Mouse (Mus musculus) G1E (cell line): ENCODE measurements around the gene Zfpm1. TPM values are rescaled to one million over a fixed set of nuclear protein-coding genes. Genes with fewer than 3 reads are reported as not detected.

Source experiments
- ATAC-seq: 2 replicates; pipeline ENCODE4 v1.8.0; 2016; ENCODE audit warnings: mild to moderate bottlenecking; ENCODE audit not compliant: insufficient number of reproducible peaks, poor library complexity, low FRiP score, severe bottlenecking; ENCODE audit errors: extremely low read depth
- DNase-seq: peaks from one replicate; pipeline ENCODE4 v3.0.0; 2012; ENCODE audit warnings: low spot score
- H3K27me3 ChIP-seq: 2 replicates; pipeline ENCODE4 v1.6.1; 2012; ENCODE audit warnings: mild to moderate bottlenecking, low read length, inconsistent platforms; ENCODE audit not compliant: insufficient read depth
- H3K36me3 ChIP-seq: replicated peaks from 2 replicates; pipeline ENCODE3; 2012; ENCODE audit warnings: mild to moderate bottlenecking, inconsistent platforms
- H3K4me1 ChIP-seq: 2 replicates; pipeline ENCODE4 v1.6.1; 2012; ENCODE audit warnings: low read depth, low read length, inconsistent platforms, mixed read lengths; ENCODE audit not compliant: insufficient read depth
- H3K4me3 ChIP-seq: 2 replicates; pipeline ENCODE4 v1.5.1; 2012; ENCODE audit warnings: low read depth, mild to moderate bottlenecking, inconsistent platforms, low read length, moderate library complexity, mixed read lengths
- H3K9me3 ChIP-seq: replicated peaks from 2 replicates; pipeline ENCODE4 v1.6.1; 2012; ENCODE audit warnings: inconsistent platforms
- CTCF ChIP-seq: IDR thresholded peaks from 2 replicates; pipeline ENCODE4 v1.5.1; 2012; ENCODE audit warnings: low read depth, low read length, inconsistent platforms, mixed read lengths
- GATA1 ChIP-seq: IDR thresholded peaks from 2 replicates; pipeline ENCODE4 v1.6.1; 2012; ENCODE audit warnings: borderline replicate concordance, low read length, inconsistent platforms, mixed read lengths
- GATA2 ChIP-seq: IDR thresholded peaks from 2 replicates; pipeline ENCODE4 v1.6.1; 2012; ENCODE audit warnings: low read depth, low read length, inconsistent platforms, borderline replicate concordance
- POLR2AphosphoS5 ChIP-seq: IDR thresholded peaks from 2 replicates; pipeline ENCODE4 v1.6.1; 2012; ENCODE audit warnings: low read depth, low read length, inconsistent platforms; ENCODE audit not compliant: insufficient replicate concordance
- TAL1 ChIP-seq: conservative IDR thresholded peaks from 2 replicates; pipeline ENCODE4 v1.6.1; 2012; ENCODE audit warnings: low read depth, low read length, inconsistent platforms, mixed read lengths
- polyA plus RNA-seq: library from polyadenylated mRNA; stranded (reverse); fragments of >175 nt; gene quantifications from 2 replicates; pipeline ENCODE4 v1.2.3, GENCODE M21; 2012
- total RNA-seq, 2 experiments: library from RNA; stranded (forward) in 1 of 2; stranded (reverse) in 1 of 2; fragments of 200-1000 nt in 1 of 2; fragments of >200 nt in 1 of 2; fragmentation: Nextera tagmentation in 1 of 2; gene quantifications; 2 replicates each; pipeline ENCODE4 v1.2.3; 2014 to 2017

Gene Zfpm1
- total and polyA plus RNA-seq, 3 experiments = 54.4 to 1,150 (median 292) TPM

GRCm38 (mm10) chr8:122330446-122331133 lies 48.6 kb downstream of the Zfpm1 start:
- Histone ChIP-seq H3K27me3 (peaks cover 12% of the 10 kb centered on the region; the same call in 1 of the 2 replicates), H3K4me3 (peak overlapping the region; percentile 17; the same call in 1 of the 2 replicates), H3K4me1 (peaks cover 81% of the 10 kb centered on the region), H3K36me3 (peaks cover 98% of the 10 kb centered on the region), H3K9me3 (peaks cover 22% of the 10 kb centered on the region)
- DNase-seq (no peak), ATAC-seq (no peak)
- no peak for TF ChIP-seq CTCF
- TF ChIP-seq GATA1 = no peak
- TF ChIP-seq GATA2 = no peak
- no peak for TF ChIP-seq TAL1
- TF ChIP-seq POLR2AphosphoS5 = no peak

GRCm38 (mm10) chr8:122331134-122331523 lies 49.2 kb downstream of the Zfpm1 start:
- ATAC-seq = no peak
- Histone ChIP-seq H3K4me3 (no peak overlapping the region), H3K9me3 (peaks cover 27% of the 10 kb centered on the region), H3K4me1 (peaks cover 75% of the 10 kb centered on the region), H3K36me3 (peaks cover 98% of the 10 kb centered on the region), H3K27me3 (peaks cover 14% of the 10 kb centered on the region; the same call in 1 of the 2 replicates)
- no peak for DNase-seq
- TF ChIP-seq POLR2AphosphoS5 = no peak
- no peak for TF ChIP-seq GATA2
- TF ChIP-seq CTCF = no peak
- no peak for TF ChIP-seq GATA1
- no peak for TF ChIP-seq TAL1

GRCm38 (mm10) chr8:122332753-122333506 lies 51.0 kb downstream of the Zfpm1 start:
- Histone ChIP-seq H3K27me3 (peaks cover 18% of the 10 kb centered on the region; the same call in 1 of the 2 replicates), H3K4me1 (peaks cover 74% of the 10 kb centered on the region), H3K9me3 (peaks cover 36% of the 10 kb centered on the region), H3K36me3 (peaks cover 98% of the 10 kb centered on the region), H3K4me3 (no peak overlapping the region)
- ATAC-seq (no peak; the same call in 1 of the 2 replicates), DNase-seq (no peak)
- TF ChIP-seq GATA1 (no peak), POLR2AphosphoS5 (no peak; the same call in 1 of the 2 replicates), CTCF (peak; percentile 96)

- peaks cover 36% of the 10 kb centered on the region for H3K9me3 ChIP-seq
- H3K4me1 ChIP-seq = peaks cover 74% of the 10 kb centered on the region
- H3K36me3 ChIP-seq = peaks cover 98% of the 10 kb centered on the region
- TF ChIP-seq CTCF (no peak), POLR2AphosphoS5 (no peak; the same call in 1 of the 2 replicates), GATA2 (no peak), GATA1 (no peak), TAL1 (no peak)
- no peak overlapping the region for H3K4me3 ChIP-seq
- DNase-seq = no peak
- peaks cover 18% of the 10 kb centered on the region; the same call in 1 of the 2 replicates for H3K27me3 ChIP-seq
- no peak for ATAC-seq
Observed at GRCm38 (mm10) chr8:122333531-122333930, 51.6 kb downstream of the Zfpm1 start.

- Histone ChIP-seq H3K27me3 (peaks cover 8% of the 10 kb centered on the region; the same call in 1 of the 2 replicates), H3K4me3 (peak overlapping the region; percentile 28; the same call in 1 of the 2 replicates), H3K9me3 (peaks cover 36% of the 10 kb centered on the region), H3K36me3 (peaks cover 98% of the 10 kb centered on the region), H3K4me1 (peaks cover 73% of the 10 kb centered on the region)
- no peak for DNase-seq
- ATAC-seq = no peak
- TF ChIP-seq GATA1 (no peak), GATA2 (no peak), POLR2AphosphoS5 (0 out of 2 replicates have a peak, but pooled peaks have one; percentile 29), TAL1 (no peak)
Observed at GRCm38 (mm10) chr8:122334791-122335490, 53.0 kb downstream of the Zfpm1 start.
